Mouse (Mus musculus) lung, embryonic 15.5 days (tissue): ENCODE results near the gene Armc5. TPM values are rescaled to one million over a fixed set of nuclear protein-coding genes. Genes with fewer than 3 reads are reported as not detected.

Experiments used
- ATAC-seq: fragments of 200-750 bp; cut with Nextera tagmentation; 2 replicates; pipeline ENCODE4 v1.8.0; 2017; ENCODE audit warnings: moderate number of reproducible peaks, borderline replicate concordance; ENCODE audit not compliant: low FRiP score, low TSS enrichment; ENCODE audit errors: extremely low read depth
- H3K27ac ChIP-seq: fragments of 300-500 bp; sonication (generic); 2 replicates; pipeline ENCODE4 v1.5.1; 2015; ENCODE audit warnings: moderate library complexity, mild to moderate bottlenecking, inconsistent platforms
- H3K27me3 ChIP-seq: fragments of 300-500 bp; sonication (generic); 2 replicates; pipeline ENCODE4 v1.6.1; 2015; ENCODE audit warnings: inconsistent platforms
- H3K36me3 ChIP-seq: fragments of 300-500 bp; sonication (generic); 2 replicates; pipeline ENCODE4 v1.6.1; 2015; ENCODE audit warnings: inconsistent platforms
- H3K4me1 ChIP-seq: fragments of 300-500 bp; sonication (generic); 2 replicates; pipeline ENCODE4 v1.6.1; 2015; ENCODE audit warnings: inconsistent platforms
- H3K4me2 ChIP-seq: fragments of 300-500 bp; sonication (generic); 2 replicates; pipeline ENCODE4 v1.6.1; 2015; ENCODE audit warnings: inconsistent platforms, mild to moderate bottlenecking, moderate library complexity
- H3K4me3 ChIP-seq: fragments of 300-500 bp; sonication (generic); 2 replicates; pipeline ENCODE4 v1.5.1; 2015; ENCODE audit warnings: mild to moderate bottlenecking, inconsistent platforms
- H3K9ac ChIP-seq: fragments of 300-500 bp; sonication (generic); 2 replicates; pipeline ENCODE4 v1.6.1; 2015; ENCODE audit warnings: inconsistent platforms
- H3K9me3 ChIP-seq: fragments of 300-500 bp; sonication (generic); 2 replicates; pipeline ENCODE4 v1.6.1; 2016; ENCODE audit warnings: inconsistent platforms
- WGBS: fragments of 180-500 bp; shearing (Covaris S2); methylation state at CpG from one replicate; pipeline ENCODE4 v1.1.7; 2015; 5-methylcytosine and 5-hydroxymethylcytosine counted together
- microRNA-seq: library from miRNA; unstranded; fragments of <30 nt; microRNA quantifications from one replicate; pipeline ENCODE4, GENCODE M21; 2016
- polyA plus RNA-seq: library from polyadenylated mRNA; unstranded; fragments of >200 nt; fragmentation: Nextera tagmentation; extraction: Ambion mirVana; gene quantifications from 2 replicates; pipeline ENCODE4 v1.2.1, GENCODE M21; 2015

The Armc5 gene
- polyA plus RNA-seq, 1 experiment from 2014 or later = 24.5 TPM

DNA sequence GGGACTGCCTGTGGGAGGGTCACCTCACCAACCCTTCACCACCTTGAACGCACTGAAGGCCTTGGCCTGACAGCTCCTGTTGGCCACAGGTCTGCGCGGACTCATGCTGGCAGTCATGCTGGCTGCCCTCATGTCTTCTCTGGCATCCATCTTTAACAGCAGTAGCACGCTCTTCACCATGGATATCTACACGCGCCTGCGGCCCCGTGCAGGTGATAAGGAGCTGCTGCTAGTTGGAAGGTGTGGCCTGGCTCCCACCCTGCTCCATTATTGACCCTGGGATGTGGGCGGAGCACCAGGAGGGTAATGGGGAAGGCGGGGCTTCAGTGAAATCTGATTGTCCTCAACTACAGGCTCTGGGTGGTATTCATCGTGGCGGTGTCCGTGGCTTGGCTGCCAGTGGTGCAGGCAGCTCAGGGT, 33.3 kb downstream of the Armc5 start:
- no peak overlapping the region for H3K9ac ChIP-seq
- H3K9me3 ChIP-seq = no peaks in the 10 kb centered on the region
- no peak overlapping the region for H3K4me2 ChIP-seq
- H3K4me1 ChIP-seq = no peaks in the 10 kb centered on the region
- no peaks in the 10 kb centered on the region for H3K27me3 ChIP-seq
- no peak overlapping the region for H3K27ac ChIP-seq
- 42% methylated on average over 13 of the region's 13 CpGs for WGBS
- H3K4me3 ChIP-seq = no peak overlapping the region
- peak; percentile 54; the same call in 1 of the 2 replicates for ATAC-seq
- peaks cover 42% of the 10 kb centered on the region for H3K36me3 ChIP-seq

DNA sequence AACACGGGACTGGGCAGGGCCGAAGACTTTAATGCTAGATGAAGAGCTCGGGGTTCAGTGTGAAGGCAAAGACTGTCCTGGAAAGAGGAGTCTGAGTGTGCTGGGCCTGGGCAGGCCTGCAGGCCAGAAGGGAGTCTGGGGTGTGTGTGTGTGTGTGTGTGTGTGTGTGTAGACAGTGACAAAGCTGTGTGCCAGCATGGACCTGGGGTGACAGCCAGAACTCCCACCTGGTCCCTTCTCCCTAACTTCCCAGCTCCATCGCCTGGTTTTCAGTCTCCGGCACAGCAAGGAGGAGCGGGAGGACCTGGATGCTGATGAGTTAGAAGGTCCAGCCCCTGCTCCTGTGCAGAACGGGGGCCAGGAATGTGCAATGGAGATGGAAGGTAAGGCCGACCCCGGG, 34.4 kb downstream of the Armc5 start:
- H3K36me3 ChIP-seq = peaks cover 52% of the 10 kb centered on the region
- ATAC-seq = no peak

DNA sequence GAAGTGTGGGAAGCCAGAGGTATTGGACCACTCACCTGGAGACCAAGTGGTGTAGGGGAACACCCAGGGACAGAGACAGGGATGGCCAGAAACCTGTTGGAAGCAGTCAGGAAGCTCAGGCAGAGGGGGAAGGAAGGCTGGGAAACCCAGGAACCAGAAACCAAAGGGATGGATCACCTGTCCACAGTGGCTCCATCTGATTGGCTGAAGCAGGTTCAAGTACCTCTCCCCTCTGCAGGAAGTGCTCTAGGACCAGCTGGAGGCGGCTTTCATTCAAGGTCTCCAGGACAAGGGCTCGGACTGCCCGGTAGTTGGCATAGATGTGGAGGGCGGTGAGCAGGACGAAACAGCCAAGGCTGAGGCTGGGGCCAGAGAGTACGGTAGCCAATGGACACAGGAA, 38.9 kb downstream of the Armc5 start:
- ATAC-seq = no peak
- no peak overlapping the region for H3K9ac ChIP-seq
- 89% methylated on average over 6 of the region's 6 CpGs for WGBS
- no peaks in the 10 kb centered on the region for H3K9me3 ChIP-seq
- no peak overlapping the region for H3K4me3 ChIP-seq
- no peak overlapping the region for H3K27ac ChIP-seq
- H3K4me1 ChIP-seq = no peaks in the 10 kb centered on the region
- H3K36me3 ChIP-seq = peaks cover 84% of the 10 kb centered on the region
- no peaks in the 10 kb centered on the region for H3K27me3 ChIP-seq
- no peak overlapping the region for H3K4me2 ChIP-seq

More for the DNA sequence above, 34.4 kb downstream of the Armc5 start:
- Histone ChIP-seq H3K27me3 (no peaks in the 10 kb centered on the region), H3K4me1 (no peaks in the 10 kb centered on the region), H3K9me3 (no peaks in the 10 kb centered on the region), H3K27ac (no peak overlapping the region), H3K4me2 (no peak overlapping the region), H3K9ac (no peak overlapping the region), H3K4me3 (no peak overlapping the region)
- 93% methylated on average over 9 of the region's 9 CpGs for WGBS

DNA sequence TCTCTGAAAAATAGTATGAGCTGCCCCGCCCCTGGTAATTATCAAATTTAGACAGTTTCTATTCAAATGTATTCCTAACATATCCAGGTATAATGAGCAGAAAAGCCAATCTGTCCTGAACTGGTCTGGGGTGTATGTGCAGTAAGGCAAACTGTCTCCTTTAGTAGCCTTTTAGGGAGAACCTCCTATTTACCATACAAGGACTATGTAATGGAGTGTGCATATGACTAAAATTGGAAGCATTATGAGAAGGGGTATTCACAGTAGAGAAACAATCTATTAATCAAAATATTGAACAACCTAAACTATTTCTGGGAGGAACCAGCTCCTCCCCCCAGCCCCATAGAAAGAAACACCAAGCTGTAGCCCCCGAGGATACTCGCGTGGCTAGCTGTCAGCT, 42.6 kb downstream of the Armc5 start:
- H3K4me3 ChIP-seq = no peak overlapping the region
- no peak for ATAC-seq
- no peak overlapping the region for H3K27ac ChIP-seq
- no peak overlapping the region for H3K4me2 ChIP-seq
- no peak overlapping the region for H3K9ac ChIP-seq
- no peaks in the 10 kb centered on the region for H3K27me3 ChIP-seq
- 92% methylated on average over 4 of the region's 4 CpGs for WGBS
- H3K4me1 ChIP-seq = peaks cover 8% of the 10 kb centered on the region
- no peaks in the 10 kb centered on the region for H3K9me3 ChIP-seq
- peaks cover 51% of the 10 kb centered on the region for H3K36me3 ChIP-seq

DNA sequence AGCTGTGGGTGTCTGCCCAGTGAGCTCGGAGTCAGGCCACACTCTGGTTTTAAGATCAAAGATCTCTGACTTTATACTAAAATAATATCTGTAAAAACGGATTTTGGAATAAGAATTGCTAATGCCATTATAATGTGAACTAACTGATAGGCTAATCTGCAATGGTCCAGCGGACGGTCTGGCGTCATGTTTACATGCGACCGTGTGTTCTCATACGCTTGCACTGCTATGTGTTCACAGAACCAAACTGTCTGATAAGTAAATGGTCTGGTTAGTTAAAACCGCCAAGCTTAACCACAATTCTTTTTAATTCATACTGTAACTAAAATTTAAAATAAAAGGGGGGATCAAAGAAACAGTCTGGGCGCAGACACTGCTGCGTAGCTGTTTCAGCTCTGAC, 44.6 kb downstream of the Armc5 start:
- Histone ChIP-seq H3K9ac (no peak overlapping the region), H3K4me3 (no peak overlapping the region), H3K4me2 (no peak overlapping the region), H3K27me3 (no peaks in the 10 kb centered on the region), H3K4me1 (peaks cover 8% of the 10 kb centered on the region), H3K9me3 (no peaks in the 10 kb centered on the region), H3K27ac (no peak overlapping the region), H3K36me3 (peaks cover 42% of the 10 kb centered on the region)
- 83% methylated on average over 11 of the region's 11 CpGs for WGBS
- no peak for ATAC-seq

DNA sequence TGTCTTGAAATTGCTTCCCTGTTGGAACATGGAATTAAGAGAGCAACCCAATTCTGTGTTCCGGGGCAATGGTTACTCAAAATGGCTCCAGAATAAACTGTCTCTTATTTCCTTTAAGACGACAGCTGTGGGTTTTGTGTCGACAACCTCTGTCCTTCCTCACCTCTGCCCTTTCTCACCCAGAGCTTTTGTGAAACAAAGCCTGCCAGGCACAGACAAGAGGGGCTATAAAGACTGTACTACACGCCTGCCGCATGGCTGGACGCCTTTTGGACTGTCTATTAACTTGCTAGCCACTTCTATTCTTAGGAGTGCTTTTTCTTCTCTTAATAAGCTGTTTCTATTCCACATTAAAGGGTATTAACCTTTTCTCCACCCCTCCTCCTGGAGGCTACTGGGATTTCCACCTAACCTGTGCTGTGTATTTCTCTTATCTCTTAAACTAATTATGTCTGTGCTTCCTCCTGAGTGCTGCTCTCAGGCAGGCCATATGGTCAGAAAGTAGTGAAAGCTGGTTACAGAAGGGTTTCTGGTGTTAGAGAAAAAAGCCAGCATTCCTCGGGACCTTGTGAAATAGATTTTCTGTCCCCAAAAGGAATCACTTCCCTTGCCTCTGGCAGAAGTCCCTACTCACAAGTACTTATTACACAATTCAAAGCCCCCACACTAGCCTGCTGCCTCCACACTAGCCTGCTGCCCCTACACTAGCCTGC, 45.5 kb downstream of the Armc5 start:
- Histone ChIP-seq H3K9me3 (no peaks in the 10 kb centered on the region), H3K4me2 (no peak overlapping the region), H3K9ac (no peak overlapping the region), H3K27me3 (no peaks in the 10 kb centered on the region), H3K4me3 (no peak overlapping the region), H3K27ac (peak overlapping the region; percentile 86), H3K4me1 (peaks cover 8% of the 10 kb centered on the region), H3K36me3 (peaks cover 42% of the 10 kb centered on the region)
- peak; percentile 67 for ATAC-seq
- WGBS = 27% methylated on average over 7 of the region's 7 CpGs

DNA sequence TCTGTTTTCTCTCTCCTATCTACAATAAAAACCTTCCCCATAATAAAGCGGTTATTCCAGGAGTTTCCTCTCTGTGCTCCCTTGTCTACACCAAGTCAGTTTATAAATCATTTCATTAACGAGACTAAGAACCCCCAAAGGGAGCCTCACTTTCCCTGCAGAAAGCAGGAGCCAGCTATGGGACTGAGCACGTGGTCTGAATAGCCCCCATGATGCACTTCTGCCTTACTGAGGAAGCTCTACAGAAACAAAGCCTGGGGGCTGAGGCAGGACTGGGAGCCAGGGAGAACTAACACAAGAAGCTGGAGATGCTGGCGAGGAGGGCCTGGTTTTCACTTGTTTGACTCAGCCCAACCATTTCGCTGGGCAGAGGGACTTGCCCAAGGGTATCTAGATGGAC, 46.9 kb downstream of the Armc5 start:
- Histone ChIP-seq H3K27ac (peak overlapping the region; percentile 86), H3K4me1 (peaks cover 12% of the 10 kb centered on the region), H3K4me2 (no peak overlapping the region), H3K36me3 (peaks cover 38% of the 10 kb centered on the region), H3K4me3 (no peak overlapping the region), H3K9ac (no peak overlapping the region), H3K9me3 (no peaks in the 10 kb centered on the region), H3K27me3 (no peaks in the 10 kb centered on the region)
- 50% methylated on average over 5 of the region's 5 CpGs for WGBS
- no peak for ATAC-seq

DNA sequence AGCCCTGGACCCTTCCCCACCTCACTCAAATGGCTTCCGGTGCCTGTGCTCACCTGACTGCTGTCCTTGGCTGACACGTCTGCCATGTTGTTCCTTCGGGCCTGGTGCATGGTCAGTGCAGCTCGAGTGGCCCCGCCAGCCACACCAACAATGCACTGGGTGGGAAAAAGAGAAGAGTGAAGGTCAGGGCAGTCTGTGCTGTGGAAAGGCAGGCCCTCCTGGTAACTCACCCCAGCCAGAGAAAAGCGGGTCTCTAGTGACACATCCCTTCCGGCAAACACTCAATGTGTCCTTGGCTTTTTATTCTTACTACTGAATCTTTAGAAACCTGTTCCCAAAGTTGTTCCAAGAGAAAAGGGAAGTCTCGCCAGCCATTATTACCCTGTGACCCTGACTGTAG, 47.9 kb downstream of the Armc5 start:
- Histone ChIP-seq H3K9ac (no peak overlapping the region), H3K27ac (no peak overlapping the region), H3K9me3 (no peaks in the 10 kb centered on the region), H3K4me3 (no peak overlapping the region), H3K4me2 (no peak overlapping the region), H3K4me1 (peaks cover 12% of the 10 kb centered on the region), H3K27me3 (no peaks in the 10 kb centered on the region), H3K36me3 (peaks cover 32% of the 10 kb centered on the region)
- 86% methylated on average over 8 of the region's 8 CpGs for WGBS
- no peak for ATAC-seq

DNA sequence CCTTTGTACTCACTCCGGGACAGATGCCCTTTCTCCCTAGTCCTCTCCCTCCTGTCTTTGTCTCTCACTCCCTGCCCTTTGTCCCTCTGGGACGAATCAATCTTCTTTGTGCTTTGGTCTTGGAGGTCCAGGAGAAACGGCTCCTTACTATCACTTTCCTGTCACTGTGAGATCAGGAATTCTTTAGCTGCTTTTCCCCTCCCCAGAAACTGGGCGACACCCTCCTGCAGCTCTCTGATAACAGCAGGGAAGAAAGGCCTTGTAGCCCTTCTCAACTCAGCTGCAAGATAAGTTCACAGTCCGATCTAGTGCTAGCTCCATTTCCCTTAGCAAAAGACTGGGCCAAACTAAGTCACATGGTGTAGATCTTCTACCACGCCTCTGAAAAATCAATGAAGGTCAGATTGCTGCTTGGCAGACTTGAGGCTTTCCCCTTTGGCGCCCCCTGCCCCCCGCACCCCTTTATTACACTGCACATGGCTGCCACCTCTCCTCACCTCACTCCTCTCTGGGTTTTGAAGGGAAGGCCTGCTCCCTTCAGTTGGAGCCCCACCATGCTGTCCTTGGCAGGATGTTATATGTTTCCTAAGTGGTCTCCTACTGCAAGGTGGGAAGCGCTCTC, 51.9 kb downstream of the Armc5 start:
- Histone ChIP-seq H3K4me3 (no peak overlapping the region), H3K27ac (0 out of 2 replicates have a peak overlapping the region, but pooled peaks have one; percentile 11), H3K36me3 (peaks cover 49% of the 10 kb centered on the region), H3K4me1 (peaks cover 7% of the 10 kb centered on the region; the same call in 1 of the 2 replicates), H3K9ac (no peak overlapping the region), H3K9me3 (no peaks in the 10 kb centered on the region), H3K27me3 (no peaks in the 10 kb centered on the region), H3K4me2 (no peak overlapping the region)
- 21% methylated on average over 9 of the region's 9 CpGs for WGBS
- ATAC-seq = peak; percentile 76

Small RNA genes lying within 50 kb of the gene (microRNA-seq; reads per million reads assigned to microRNA genes)
- 1.5 reads per million for gene Mir3103

Other genes with a start within 250 kb of the Armc5 start
- gene Pycard, start 243.5 kb upstream of the Armc5 start, polyA plus RNA-seq = 35.0 and 37.6 TPM in 2 replicates
- gene Trim72, start 233.4 kb upstream of the Armc5 start, polyA plus RNA-seq = 0.10 TPM in 1 of 2 replicates, not detected in the other
- gene Itgam, start 174.7 kb upstream of the Armc5 start, polyA plus RNA-seq = 1.4 and 1.5 TPM in 2 replicates
- gene Gm49368, start 174.7 kb upstream of the Armc5 start, polyA plus RNA-seq = not detected in 2 replicates
- gene Itgax, start 107.8 kb upstream of the Armc5 start, polyA plus RNA-seq = 0.05 and 0.19 TPM in 2 replicates
- gene Itgad, start 83.0 kb upstream of the Armc5 start, polyA plus RNA-seq = 0.10 TPM in 1 of 2 replicates, not detected in the other
- gene Cox6a2, start 31.0 kb upstream of the Armc5 start, polyA plus RNA-seq = 19.0 and 23.9 TPM in 2 replicates
- 8.2 and 9.1 TPM in 2 replicates for gene 9130023H24Rik, start 689 bp downstream of the Armc5 start, polyA plus RNA-seq
- 173 and 178 TPM in 2 replicates for gene Tgfb1i1, start 9.5 kb downstream of the Armc5 start, polyA plus RNA-seq
- 0.15 and 0.19 TPM in 2 replicates for gene Slc5a2, start 28.3 kb downstream of the Armc5 start, polyA plus RNA-seq
- 31.3 and 38.6 TPM in 2 replicates for gene BC017158, start 60.8 kb downstream of the Armc5 start, polyA plus RNA-seq
- 35.1 and 36.6 TPM in 2 replicates for gene Rgs10, start 181.4 kb downstream of the Armc5 start, polyA plus RNA-seq
- gene Tial1, start 224.4 kb downstream of the Armc5 start, polyA plus RNA-seq = 24.9 and 26.2 TPM in 2 replicates